Mouse (Mus musculus) ES-Bruce4 (cell line): ENCODE results near the gene Eno4. TPM values are rescaled to one million over a fixed set of nuclear protein-coding genes. Genes with fewer than 3 reads are reported as not detected.

ENCODE experiments used
- H3K27ac ChIP-seq: 2 replicates; pipeline ENCODE4 v1.5.1; 2012; ENCODE audit warnings: low read length, inconsistent platforms; ENCODE audit not compliant: insufficient read depth
- H3K27me3 ChIP-seq: 2 replicates; pipeline ENCODE4 v1.6.1; 2012; ENCODE audit warnings: mild to moderate bottlenecking, low read length, inconsistent platforms; ENCODE audit not compliant: control insufficient read depth, poor library complexity, insufficient read depth, severe bottlenecking
- H3K36me3 ChIP-seq: 2 replicates; pipeline ENCODE4 v1.6.1; 2012; ENCODE audit warnings: inconsistent platforms, mild to moderate bottlenecking, low read length, moderate library complexity; ENCODE audit not compliant: control insufficient read depth, poor library complexity, insufficient read depth, severe bottlenecking
- H3K4me1 ChIP-seq: one replicate; pipeline ENCODE4 v1.8.1; 2011; ENCODE audit warnings: low read length; ENCODE audit not compliant: control insufficient read depth, insufficient read depth
- H3K4me3 ChIP-seq: 2 replicates; pipeline ENCODE4 v1.5.1; 2011; ENCODE audit warnings: low read depth, mild to moderate bottlenecking, low read length
- H3K9ac ChIP-seq: 2 replicates; pipeline ENCODE4 v1.6.1; 2012; ENCODE audit warnings: low read depth, mild to moderate bottlenecking, inconsistent platforms; ENCODE audit not compliant: poor library complexity, severe bottlenecking
- H3K9me3 ChIP-seq: replicated peaks from 2 replicates; pipeline ENCODE4 v1.6.1; 2012; ENCODE audit warnings: mild to moderate bottlenecking, low read length, inconsistent platforms; ENCODE audit not compliant: control insufficient read depth, poor library complexity, insufficient read depth, severe bottlenecking
- CTCF ChIP-seq: IDR thresholded peaks from one replicate; pipeline ENCODE4 v1.8.1; 2011; ENCODE audit warnings: low read depth, low read length
- EP300 ChIP-seq: IDR thresholded peaks from 2 replicates; pipeline ENCODE4 v1.6.1; 2011; ENCODE audit warnings: low read depth, low read length; ENCODE audit not compliant: insufficient read depth
- POLR2A ChIP-seq: IDR thresholded peaks from one replicate; pipeline ENCODE4 v1.8.1; 2011; ENCODE audit warnings: low read length; ENCODE audit not compliant: insufficient read depth
- polyA plus RNA-seq: library from polyadenylated mRNA; stranded (reverse); fragments of >200 nt; gene quantifications from 2 replicates; pipeline ENCODE4 v1.2.4, GENCODE M21; 2011; ENCODE audit warnings: low read depth; ENCODE audit not compliant: missing spikeins, insufficient read depth, insufficient read length

Eno4 gene
- polyA plus RNA-seq, 1 experiment, result 1.1 TPM

DNA sequence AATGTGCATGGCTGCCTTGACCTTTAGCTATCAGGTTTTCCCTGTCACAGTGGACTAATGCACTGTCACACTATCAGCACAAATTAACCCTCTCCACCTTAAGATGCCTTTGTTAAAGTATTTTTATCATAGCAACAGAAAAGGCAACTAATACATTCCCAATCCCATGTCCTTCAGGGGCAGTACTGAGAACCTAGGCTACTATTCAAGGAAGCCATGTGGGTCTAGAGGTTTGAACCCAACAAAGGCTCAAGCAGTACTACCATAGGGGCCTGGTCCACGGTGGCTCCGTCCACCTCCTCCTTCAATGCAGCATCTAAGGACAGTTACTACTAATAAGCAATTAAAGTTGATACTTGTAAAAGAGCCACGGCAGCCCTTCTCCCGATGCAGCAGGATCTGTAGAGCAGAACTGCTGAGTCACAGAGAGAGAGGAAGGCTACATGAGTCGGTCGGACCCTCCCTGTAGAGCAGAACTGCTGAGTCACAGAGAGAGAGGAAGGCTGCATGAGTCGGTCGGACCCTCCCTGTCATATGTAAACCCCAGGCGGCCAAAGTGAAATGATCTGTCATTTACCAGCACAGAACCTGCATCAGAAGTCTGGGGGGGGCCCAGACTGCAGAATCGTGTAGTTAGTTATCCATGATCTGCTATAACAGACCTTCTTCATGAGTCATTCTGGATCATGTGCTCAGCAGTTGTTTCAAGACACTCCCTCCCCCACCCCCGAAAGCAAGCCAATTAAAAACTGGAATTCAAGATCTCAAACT, 35.4 kb downstream of the Eno4 start:
- TF ChIP-seq EP300 (no peak), POLR2A (no peak), CTCF (no peak)
- H3K27me3 ChIP-seq, result no peaks in the 10 kb centered on the region
- H3K36me3 ChIP-seq, result no peaks in the 10 kb centered on the region
- H3K4me3 ChIP-seq, result no peak overlapping the region
- H3K9me3 ChIP-seq, result no peaks in the 10 kb centered on the region
- H3K4me1 ChIP-seq, result peaks cover 2% of the 10 kb centered on the region
- H3K27ac ChIP-seq, result no peak overlapping the region
- H3K9ac ChIP-seq, result peak overlapping the region; percentile 7; the same call in 1 of the 2 replicates

GRCm38 (mm10) chr19:58979436-58980055, 36.3 kb downstream of the Eno4 start:
- Histone ChIP-seq H3K27me3 (no peaks in the 10 kb centered on the region), H3K27ac (no peak overlapping the region), H3K4me1 (peaks cover 2% of the 10 kb centered on the region), H3K4me3 (no peak overlapping the region), H3K9ac (no peak overlapping the region), H3K36me3 (no peaks in the 10 kb centered on the region), H3K9me3 (no peaks in the 10 kb centered on the region)
- TF ChIP-seq CTCF, result no peak

GRCm38 (mm10) chr19:58980056-58980440, 36.8 kb downstream of the Eno4 start:
- H3K36me3 ChIP-seq, result no peaks in the 10 kb centered on the region
- no peak overlapping the region for H3K4me3 ChIP-seq
- H3K9me3 ChIP-seq, result no peaks in the 10 kb centered on the region
- H3K27me3 ChIP-seq, result no peaks in the 10 kb centered on the region
- H3K9ac ChIP-seq, result no peak overlapping the region
- no peak overlapping the region for H3K27ac ChIP-seq
- peaks cover 2% of the 10 kb centered on the region for H3K4me1 ChIP-seq
- TF ChIP-seq CTCF (no peak), POLR2A (no peak), EP300 (no peak)

GRCm38 (mm10) chr19:58981571-58981970, 38.3 kb downstream of the Eno4 start:
- peaks cover 2% of the 10 kb centered on the region for H3K4me1 ChIP-seq
- TF ChIP-seq POLR2A (no peak), CTCF (no peak), EP300 (no peak)

GRCm38 (mm10) chr19:59002827-59003226, 59.6 kb downstream of the Eno4 start:
- no peak overlapping the region for H3K9ac ChIP-seq
- no peaks in the 10 kb centered on the region for H3K27me3 ChIP-seq
- no peak for TF ChIP-seq CTCF
- TF ChIP-seq EP300, result no peak
- TF ChIP-seq POLR2A, result no peak
- H3K36me3 ChIP-seq, result no peaks in the 10 kb centered on the region
- H3K27ac ChIP-seq, result no peak overlapping the region
- no peak overlapping the region for H3K4me3 ChIP-seq
- H3K9me3 ChIP-seq, result no peaks in the 10 kb centered on the region; the same call in 1 of the 2 replicates
- H3K4me1 ChIP-seq, result no peaks in the 10 kb centered on the region

More at GRCm38 (mm10) chr19:58981571-58981970, 38.3 kb downstream of the Eno4 start:
- Histone ChIP-seq H3K27ac (no peak overlapping the region), H3K9me3 (no peaks in the 10 kb centered on the region), H3K36me3 (no peaks in the 10 kb centered on the region), H3K9ac (no peak overlapping the region), H3K4me3 (no peak overlapping the region), H3K27me3 (no peaks in the 10 kb centered on the region)

- Histone ChIP-seq H3K27me3 (no peaks in the 10 kb centered on the region), H3K27ac (no peak overlapping the region), H3K36me3 (no peaks in the 10 kb centered on the region), H3K4me3 (no peak overlapping the region), H3K9ac (no peak overlapping the region), H3K4me1 (no peaks in the 10 kb centered on the region), H3K9me3 (no peaks in the 10 kb centered on the region; the same call in 1 of the 2 replicates)
- TF ChIP-seq POLR2A, result no peak
- no peak for TF ChIP-seq EP300
- TF ChIP-seq CTCF, result no peak
Observed at GRCm38 (mm10) chr19:59006577-59007340, 63.5 kb downstream of the Eno4 start.
